Mouse (Mus musculus) hematopoietic stem cell, adult 5-6 weeks (primary cell): ENCODE data around the gene Hapln4. TPM values are rescaled to one million over a fixed set of nuclear protein-coding genes. Genes with fewer than 3 reads are reported as not detected.
A peak's percentile ranks its signal among the peaks of the same experiment; 100 is the strongest.

ENCODE experiments used
- ATAC-seq, 2 experiments: fragments of 125-278 bp in 1 of 2; replicated peaks in 1 of 2; 2 replicates each; pipeline ENCODE4 v1.8.0; 2016 to 2017; ENCODE audit warnings: inconsistent platforms in 2 of 2, mild to moderate bottlenecking in 2 of 2, moderate number of reproducible peaks in 2 of 2, low read depth in 1 of 2, moderate TSS enrichment in 1 of 2; ENCODE audit not compliant: low FRiP score in 2 of 2, poor library complexity in 2 of 2, severe bottlenecking in 2 of 2, insufficient read depth in 1 of 2, low TSS enrichment in 1 of 2
- total RNA-seq: library from RNA; stranded (forward); fragments of 172-1452, 232-1000 nt; gene quantifications from 2 replicates; pipeline ENCODE4 v1.2.3, GENCODE M21; 2017

Gene Hapln4
- total RNA-seq, 1 experiment from 2014 or later = not detected

GRCm38 (mm10) chr8:70128435-70128834 is 45.2 kb downstream of the Hapln4 start:
- no peak for ATAC-seq

- no peak for ATAC-seq
Observed at GRCm38 (mm10) chr8:70129309-70129952, 46.2 kb downstream of the Hapln4 start.

- no peak for ATAC-seq
Observed at GRCm38 (mm10) chr8:70130066-70130465, 46.8 kb downstream of the Hapln4 start.

- peak; percentile 91 for ATAC-seq
Observed at GRCm38 (mm10) chr8:70131166-70131883, 48.1 kb downstream of the Hapln4 start, which contains the start of gene Nr2c2ap. Gene Nr2c2ap, plus strand, starts transcription at chr8:70131333.

- no peak for ATAC-seq
Observed at GRCm38 (mm10) chr8:70134086-70134485, 50.8 kb downstream of the Hapln4 start.

- no peak for ATAC-seq
Observed at GRCm38 (mm10) chr8:70134931-70135330, 51.7 kb downstream of the Hapln4 start.

GRCm38 (mm10) chr8:70136591-70136990 is 53.3 kb downstream of the Hapln4 start:
- ATAC-seq = no peak

GRCm38 (mm10) chr8:70137890-70138289 is 54.6 kb downstream of the Hapln4 start:
- ATAC-seq = no peak

- peak; percentile 97 to 98 for ATAC-seq
Observed at GRCm38 (mm10) chr8:70139026-70139857, 56.0 kb downstream of the Hapln4 start, which contains the start of the genes Rfxank, Borcs8 and Mef2b. Gene Rfxank, minus strand, starts transcription at chr8:70139154. Gene Borcs8, plus strand, starts transcription at chr8:70139499. Gene Mef2b, plus strand, starts transcription at chr8:70139711.

- ATAC-seq = no peak; a peak in 1 of 4 replicates
Observed at GRCm38 (mm10) chr8:70139981-70140380, 56.7 kb downstream of the Hapln4 start.

Other genes starting within 250 kb of the Hapln4 start
- gene Cilp2, start 195.8 kb upstream of the Hapln4 start, total RNA-seq = 0.25 TPM in 1 of 2 replicates, not detected in the other
- 2.2 TPM in 1 of 2 replicates, not detected in the other for gene Tssk6, start 181.3 kb upstream of the Hapln4 start, total RNA-seq
- 90.0 and 103 TPM in 2 replicates for gene Ndufa13, start 180.9 kb upstream of the Hapln4 start, total RNA-seq
- not detected in 2 replicates for gene Yjefn3, start 180.7 kb upstream of the Hapln4 start, total RNA-seq
- 37.5 and 63.5 TPM in 2 replicates for gene Gatad2a, start 87.1 kb upstream of the Hapln4 start, total RNA-seq
- 35.5 and 45.4 TPM in 2 replicates for gene Mau2, start 40.7 kb upstream of the Hapln4 start, total RNA-seq
- 28.4 and 37.7 TPM in 2 replicates for gene Sugp1, start 40.6 kb upstream of the Hapln4 start, total RNA-seq
- 0.63 TPM in 1 of 2 replicates, not detected in the other for gene Tm6sf2, start 10.5 kb upstream of the Hapln4 start, total RNA-seq
- not detected in 2 replicates for gene Ncan, start 37.4 kb downstream of the Hapln4 start, total RNA-seq
- 11.4 and 13.9 TPM in 2 replicates for gene Nr2c2ap, start 47.9 kb downstream of the Hapln4 start, total RNA-seq
- gene Rfxank, start 55.7 kb downstream of the Hapln4 start, total RNA-seq = 6.8 and 22.8 TPM in 2 replicates
- gene Borcs8, start 56.0 kb downstream of the Hapln4 start, total RNA-seq = 39.0 and 43.0 TPM in 2 replicates
- gene Mef2b, start 56.3 kb downstream of the Hapln4 start, total RNA-seq = 0.25 TPM in 1 of 2 replicates, not detected in the other
- 10.8 and 17.1 TPM in 2 replicates for gene Tmem161a, start 88.9 kb downstream of the Hapln4 start, total RNA-seq
- gene Slc25a42, start 128.8 kb downstream of the Hapln4 start, total RNA-seq = 1.9 and 4.2 TPM in 2 replicates
- gene Sugp2, start 150.8 kb downstream of the Hapln4 start, total RNA-seq = 52.8 and 62.7 TPM in 2 replicates
- gene Armc6, start 151.0 kb downstream of the Hapln4 start, total RNA-seq = 3.4 and 4.3 TPM in 2 replicates
- 21.1 and 38.2 TPM in 2 replicates for gene Homer3, start 199.4 kb downstream of the Hapln4 start, total RNA-seq
- gene Ddx49, start 219.0 kb downstream of the Hapln4 start, total RNA-seq = 96.3 and 103 TPM in 2 replicates
- 63.0 and 75.0 TPM in 2 replicates for gene Cope, start 219.1 kb downstream of the Hapln4 start, total RNA-seq
- 1.2 TPM in 1 of 2 replicates, not detected in the other for gene Cers1, start 232.3 kb downstream of the Hapln4 start, total RNA-seq
- not detected in 2 replicates for gene Gdf1, start 246.4 kb downstream of the Hapln4 start, total RNA-seq